Mouse (Mus musculus) bone marrow, adult 2 months (tissue): ENCODE results near the gene Prune1. TPM values are rescaled to one million over a fixed set of nuclear protein-coding genes. Genes with fewer than 3 reads are reported as not detected.

Source experiments
- H3K27ac ChIP-seq: fragments of 200-500 bp; 2 replicates; pipeline ENCODE4 v1.5.1; 2012; ENCODE audit warnings: low read depth, mild to moderate bottlenecking, control low read depth, inconsistent platforms, low read length; ENCODE audit not compliant: control insufficient read depth, poor library complexity, insufficient read depth
- H3K4me1 ChIP-seq: fragments of 200-500 bp; 2 replicates; pipeline ENCODE4 v1.6.1; 2011; ENCODE audit warnings: low read length; ENCODE audit not compliant: control insufficient read depth, insufficient read depth
- H3K4me3 ChIP-seq: fragments of 200-500 bp; replicated peaks from 2 replicates; pipeline ENCODE3; 2011; ENCODE audit warnings: mild to moderate bottlenecking, low read depth, low read length, control low read depth; ENCODE audit not compliant: control insufficient read depth
- CTCF ChIP-seq: fragments of 200-500 bp; IDR thresholded peaks from 2 replicates; pipeline ENCODE4 v1.5.1; 2011; ENCODE audit warnings: low read length, control low read depth; ENCODE audit not compliant: control insufficient read depth, insufficient read depth
- POLR2A ChIP-seq: fragments of 200-500 bp; IDR thresholded peaks from 2 replicates; pipeline ENCODE4 v1.6.1; 2011; ENCODE audit warnings: low read depth, mild to moderate bottlenecking, control low read depth, low read length, borderline replicate concordance; ENCODE audit not compliant: control insufficient read depth
- WGBS: fragments of 180-500 bp; shearing (Covaris S2); methylation state at CpG from one replicate; pipeline ENCODE4 v1.1.7; 2018; 5-methylcytosine and 5-hydroxymethylcytosine counted together
- polyA plus RNA-seq: library from polyadenylated mRNA; stranded (reverse); fragments of >200 nt; gene quantifications from 2 replicates; pipeline ENCODE4 v1.2.4, GENCODE M21; 2011; ENCODE audit warnings: low replicate concordance; ENCODE audit not compliant: missing spikeins, insufficient read depth, insufficient read length

The Prune1 gene
- polyA plus RNA-seq: 8.3 and 12.4 TPM in 2 replicates

GRCm38 (mm10) chr3:95281216-95282126 lies at the start of gene Prune1, which contains the start of gene Mindy1:
Gene Prune1, minus strand, starts transcription at chr3:95282076.
Gene Mindy1, plus strand, starts transcription at chr3:95281345.
- TF ChIP-seq CTCF (no peak), POLR2A (no peak)
- under 1% methylated on average over 53 of the region's 53 CpGs for WGBS
- no peaks in the 10 kb centered on the region; the same call in 1 of the 2 replicates for H3K4me1 ChIP-seq
- H3K4me3 ChIP-seq: peak within 1 kb of the TSS; percentile 83
- peak within 1 kb of the TSS; percentile 98 for H3K27ac ChIP-seq

GRCm38 (mm10) chr3:95331528-95331927 lies 49.7 kb upstream of the Prune1 start:
- WGBS: 42% methylated on average over 1 of the region's 1 CpGs

GRCm38 (mm10) chr3:95328803-95329404 lies 47.0 kb upstream of the Prune1 start:
- WGBS: 88% methylated on average over 1 of the region's 1 CpGs
- TF ChIP-seq POLR2A (no peak), CTCF (no peak)
- peaks cover 2% of the 10 kb centered on the region; the same call in 1 of the 2 replicates for H3K4me1 ChIP-seq
- no peak overlapping the region for H3K4me3 ChIP-seq
- H3K27ac ChIP-seq: no peak overlapping the region

More at GRCm38 (mm10) chr3:95331528-95331927, 49.7 kb upstream of the Prune1 start:
- no peaks in the 10 kb centered on the region for H3K4me1 ChIP-seq
- H3K27ac ChIP-seq: no peak overlapping the region
- no peak for TF ChIP-seq POLR2A
- no peak for TF ChIP-seq CTCF
- H3K4me3 ChIP-seq: no peak overlapping the region

GRCm38 (mm10) chr3:95324454-95325144 lies 42.7 kb upstream of the Prune1 start:
- Histone ChIP-seq H3K4me3 (no peak overlapping the region), H3K27ac (no peak overlapping the region), H3K4me1 (peaks cover 2% of the 10 kb centered on the region; the same call in 1 of the 2 replicates)
- TF ChIP-seq CTCF (no peak), POLR2A (no peak)
- WGBS: 74% methylated on average over 6 of the region's 6 CpGs

GRCm38 (mm10) chr3:95323429-95323828 lies 41.6 kb upstream of the Prune1 start:
- TF ChIP-seq POLR2A (no peak), CTCF (no peak)
- no peak overlapping the region for H3K4me3 ChIP-seq
- H3K4me1 ChIP-seq: peaks cover 6% of the 10 kb centered on the region; the same call in 1 of the 2 replicates
- no peak overlapping the region; the same call in 1 of the 2 replicates for H3K27ac ChIP-seq
- WGBS: 47% methylated on average over 3 of the region's 3 CpGs

DNA sequence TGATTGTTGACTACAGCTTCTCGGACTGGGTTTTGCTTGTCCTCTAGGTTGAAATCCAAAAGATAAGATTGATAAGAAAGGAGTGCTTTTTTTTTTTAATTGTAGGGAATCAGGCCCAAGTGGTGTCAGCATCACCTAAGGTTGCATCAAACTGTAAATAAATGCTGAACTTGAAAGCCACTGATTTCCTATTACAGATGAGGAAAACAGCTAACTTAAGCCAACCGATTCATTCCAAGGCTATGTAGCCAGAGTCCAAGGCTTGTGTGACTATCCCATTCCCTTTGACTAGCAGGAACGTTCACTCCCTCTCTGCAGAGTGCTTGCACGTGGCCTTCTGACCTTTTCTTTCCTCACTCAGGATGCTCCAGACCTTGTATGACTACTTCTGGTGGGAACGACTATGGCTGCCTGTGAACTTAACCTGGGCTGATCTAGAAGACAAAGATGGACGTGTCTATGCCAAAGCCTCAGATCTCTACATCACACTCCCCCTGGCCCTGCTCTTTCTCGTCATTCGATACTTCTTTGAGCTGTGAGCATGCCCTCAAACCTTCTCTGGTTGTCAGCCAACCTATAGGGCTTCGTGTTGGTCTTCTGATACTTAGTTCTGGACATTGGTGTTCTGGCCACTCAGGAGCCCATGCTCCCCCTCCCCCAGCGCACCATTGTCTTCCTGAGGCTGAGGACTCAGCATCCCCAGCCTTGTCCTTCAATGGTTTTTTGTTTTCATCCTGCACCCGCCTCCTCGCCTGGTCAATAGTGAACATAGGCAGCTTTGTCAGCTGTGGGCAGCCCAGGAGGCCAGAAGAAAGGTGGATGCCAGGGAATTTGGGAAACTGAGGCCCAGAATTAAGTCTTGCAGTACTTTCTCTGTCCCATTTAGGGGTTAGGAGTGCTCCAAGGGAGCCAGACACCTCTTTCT lies 38.1 kb upstream of the Prune1 start:
- Histone ChIP-seq H3K4me3 (no peak overlapping the region), H3K27ac (no peak overlapping the region), H3K4me1 (peaks cover 9% of the 10 kb centered on the region; the same call in 1 of the 2 replicates)
- TF ChIP-seq POLR2A: no peak
- TF ChIP-seq CTCF: no peak
- 84% methylated on average over 12 of the region's 12 CpGs for WGBS

DNA sequence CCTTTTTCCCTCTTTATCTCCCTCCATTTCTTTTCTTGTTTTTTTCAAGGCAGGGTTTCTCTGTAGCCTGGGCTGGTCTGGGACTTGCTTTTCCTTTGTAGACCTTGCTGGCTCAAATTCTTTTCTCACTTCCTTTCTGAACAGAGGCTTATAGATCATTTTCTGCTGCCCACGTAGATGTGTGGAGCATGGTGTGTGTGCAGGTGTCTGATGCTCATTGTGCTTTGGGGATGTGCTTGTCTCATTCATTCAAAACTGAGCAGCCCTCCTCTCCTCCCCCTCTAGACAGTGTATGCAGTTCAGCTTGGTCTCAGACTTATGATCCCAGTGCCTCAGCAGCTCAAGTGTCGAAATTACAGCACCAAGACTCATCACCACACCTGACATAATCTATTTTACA lies 37.2 kb upstream of the Prune1 start:
- H3K4me3 ChIP-seq: no peak overlapping the region
- no peak overlapping the region for H3K27ac ChIP-seq
- TF ChIP-seq POLR2A: no peak
- no peak for TF ChIP-seq CTCF
- H3K4me1 ChIP-seq: peaks cover 7% of the 10 kb centered on the region; the same call in 1 of the 2 replicates
- WGBS: 28% methylated on average over 2 of the region's 2 CpGs
